Mouse (Mus musculus) CH12.LX (cell line): ENCODE results near the gene Vmn1r158. TPM values are rescaled to one million over a fixed set of nuclear protein-coding genes. Genes with fewer than 3 reads are reported as not detected.
"Not testable (repeated sequence)": the region's sequence is repeated elsewhere in the genome, so short reads cannot be mapped to it uniquely, and the experiment has no call there.

ENCODE experiments used
- DNase-seq: peaks from one replicate; pipeline ENCODE4 v3.0.0-alpha.2; 2013; ENCODE audit errors: extremely low read depth
- H3K27ac ChIP-seq: 2 replicates; pipeline ENCODE4 v1.5.1; 2012; ENCODE audit warnings: low read depth, mild to moderate bottlenecking, control low read depth, moderate library complexity; ENCODE audit not compliant: insufficient read depth
- H3K27me3 ChIP-seq: replicated peaks from 2 replicates; pipeline ENCODE3; 2012; ENCODE audit warnings: inconsistent platforms
- H3K36me3 ChIP-seq, 2 experiments: replicated peaks in 1 of 2; 2 replicates each; pipeline versions ENCODE3 to v1.6.1; 2012; ENCODE audit warnings: inconsistent platforms in 1 of 2, low read length in 1 of 2, mild to moderate bottlenecking in 1 of 2, mixed read lengths in 1 of 2, moderate library complexity in 1 of 2; ENCODE audit not compliant: control insufficient read depth in 1 of 2, insufficient read depth in 1 of 2
- H3K4me1 ChIP-seq, 2 experiments: 2 replicates each; pipeline ENCODE4 v1.6.1; 2012; ENCODE audit warnings: inconsistent platforms in 1 of 2, moderate library complexity in 1 of 2; ENCODE audit not compliant: insufficient read depth in 2 of 2, control insufficient read depth in 1 of 2
- H3K4me2 ChIP-seq: 2 replicates; pipeline ENCODE4 v1.6.1; 2012; ENCODE audit warnings: low read depth, mild to moderate bottlenecking, control low read depth; ENCODE audit not compliant: poor library complexity, insufficient read depth, severe bottlenecking
- H3K4me3 ChIP-seq, 3 experiments: fragments of 150-350 bp in 1 of 3; sonication (generic) in 1 of 3; replicated peaks in 1 of 3; 2 replicates each; pipeline versions ENCODE3 to v1.5.1; 2011 to 2012; ENCODE audit warnings: low read depth in 2 of 3, low read length in 2 of 3, mild to moderate bottlenecking in 2 of 3, moderate library complexity in 2 of 3, control low read depth in 1 of 3, improper control_type of control experiment in 1 of 3, inconsistent platforms in 1 of 3, mixed read lengths in 1 of 3; ENCODE audit not compliant: poor library complexity in 1 of 3
- H3K79me2 ChIP-seq: replicated peaks from 2 replicates; pipeline ENCODE4 v1.6.1; 2012; ENCODE audit warnings: mild to moderate bottlenecking, moderate library complexity; ENCODE audit not compliant: control insufficient read depth, poor library complexity, insufficient read depth, severe bottlenecking; ENCODE audit errors: extremely low read depth
- H3K9ac ChIP-seq: 2 replicates; pipeline ENCODE4 v1.6.1; 2012; ENCODE audit warnings: low read depth, mild to moderate bottlenecking, control low read depth, moderate library complexity; ENCODE audit not compliant: insufficient read depth
- H3K9me3 ChIP-seq: replicated peaks from 2 replicates; pipeline ENCODE3; 2012; ENCODE audit warnings: low read length, inconsistent platforms, mixed read lengths
- dilution Hi-C: fragments of 300-500 bp; cut with MboI; formaldehyde crosslinking; loops from 2 replicates; pipeline ENCODE4 v1.14.3; 2020; ENCODE audit warnings: low sequenced_read_pairs; ENCODE audit not compliant: extremely low pct_unique_long_range_greater_than_20kb, extremely low pct_ligation_motif_present
- in situ Hi-C: fragments of 300-500 bp; cut with MboI; formaldehyde crosslinking; loops from 3 replicates; pipeline ENCODE4 v1.14.3; 2019; ENCODE audit warnings: low sequenced_read_pairs, low pct_ligation_motif_present, low pct_unique_long_range_greater_than_20kb, mixed read lengths
- polyA plus RNA-seq: library from polyadenylated mRNA; unstranded; fragments of >175 nt; gene quantifications from 2 replicates; pipeline ENCODE4 v1.2.1, GENCODE M21; 2012; ENCODE audit warnings: low read depth; ENCODE audit not compliant: insufficient read length
- total RNA-seq, 2 experiments: library from RNA; depleted of rRNA; stranded (reverse); fragments of 300-350 nt in 1 of 2; fragments of >200 nt in 1 of 2; gene quantifications; 2 replicates each; pipeline ENCODE4 v1.2.3; 2012 to 2014

Vmn1r158 gene
- total RNA-seq (2012; rRNA removed) (not detected in 2 replicates), total RNA-seq (2014; rRNA removed) (not detected in 2 replicates), polyA plus RNA-seq (not detected in 2 replicates)

- DNase-seq, H3K27me3 ChIP-seq, H3K4me2 ChIP-seq, H3K27ac ChIP-seq, H3K4me1 ChIP-seq, H3K36me3 ChIP-seq, H3K79me2 ChIP-seq, dilution Hi-C loops, H3K9ac ChIP-seq, H3K9me3 ChIP-seq, H3K4me3 ChIP-seq, in situ Hi-C loops: not testable (repeated sequence)
Measured at GRCm38 (mm10) chr7:22790682-22791081, at the start of gene Vmn1r158. Vmn1r158 (minus strand) TSS chr7:22790782.

GRCm38 (mm10) chr7:22775981-22776380 is 14.6 kb downstream of the Vmn1r158 start:
- H3K4me2 ChIP-seq, H3K79me2 ChIP-seq, H3K36me3 ChIP-seq, in situ Hi-C loops, DNase-seq, H3K9me3 ChIP-seq, H3K9ac ChIP-seq, dilution Hi-C loops, H3K27ac ChIP-seq, H3K27me3 ChIP-seq, H3K4me1 ChIP-seq, H3K4me3 ChIP-seq: not testable (repeated sequence)

GRCm38 (mm10) chr7:22761397-22761796 is 29.2 kb downstream of the Vmn1r158 start, which contains the start of gene Vmn1r157:
Vmn1r157 (plus strand) TSS chr7:22761697.
- H3K4me1 ChIP-seq, H3K27me3 ChIP-seq, dilution Hi-C loops, H3K79me2 ChIP-seq, H3K9me3 ChIP-seq, H3K9ac ChIP-seq, H3K4me2 ChIP-seq, H3K4me3 ChIP-seq, in situ Hi-C loops, H3K36me3 ChIP-seq, H3K27ac ChIP-seq, DNase-seq: not testable (repeated sequence)

Other genes starting within 250 kb of the Vmn1r158 start
- not detected in 2 replicates for gene Gm4201, start 225.4 kb downstream of the Vmn1r158 start, total RNA-seq (2012; rRNA removed)
- not detected in 2 replicates for gene Gm4201, start 225.4 kb downstream of the Vmn1r158 start, total RNA-seq (2014; rRNA removed)
- not detected in 2 replicates for gene Gm4201, start 225.4 kb downstream of the Vmn1r158 start, polyA plus RNA-seq
- gene Gm4565, start 202.7 kb downstream of the Vmn1r158 start, total RNA-seq (2012; rRNA removed): not detected in 2 replicates
- not detected in 2 replicates for gene Gm4565, start 202.7 kb downstream of the Vmn1r158 start, total RNA-seq (2014; rRNA removed)
- not detected in 2 replicates for gene Gm4565, start 202.7 kb downstream of the Vmn1r158 start, polyA plus RNA-seq
- not detected in 2 replicates for gene Vmn1r155, start 132.8 kb downstream of the Vmn1r158 start, total RNA-seq (2012; rRNA removed)
- gene Vmn1r155, start 132.8 kb downstream of the Vmn1r158 start, total RNA-seq (2014; rRNA removed): not detected in 2 replicates
- not detected in 2 replicates for gene Vmn1r155, start 132.8 kb downstream of the Vmn1r158 start, polyA plus RNA-seq
- gene Gm8693, start 98.5 kb downstream of the Vmn1r158 start, total RNA-seq (2012; rRNA removed): not detected in 2 replicates
- not detected in 2 replicates for gene Gm8693, start 98.5 kb downstream of the Vmn1r158 start, total RNA-seq (2014; rRNA removed)
- not detected in 2 replicates for gene Gm8693, start 98.5 kb downstream of the Vmn1r158 start, polyA plus RNA-seq
- not detected in 2 replicates for gene Gm4567, start 71.1 kb downstream of the Vmn1r158 start, total RNA-seq (2012; rRNA removed)
- gene Gm4567, start 71.1 kb downstream of the Vmn1r158 start, total RNA-seq (2014; rRNA removed): not detected in 2 replicates
- gene Gm4567, start 71.1 kb downstream of the Vmn1r158 start, polyA plus RNA-seq: not detected in 2 replicates
- not detected in 2 replicates for gene Vmn1r157, start 29.1 kb downstream of the Vmn1r158 start, total RNA-seq (2012; rRNA removed)
- gene Vmn1r157, start 29.1 kb downstream of the Vmn1r158 start, total RNA-seq (2014; rRNA removed): not detected in 2 replicates
- not detected in 2 replicates for gene Vmn1r157, start 29.1 kb downstream of the Vmn1r158 start, polyA plus RNA-seq
- gene Vmn1r159, start 52.8 kb upstream of the Vmn1r158 start, total RNA-seq (2012; rRNA removed): not detected in 2 replicates
- not detected in 2 replicates for gene Vmn1r159, start 52.8 kb upstream of the Vmn1r158 start, total RNA-seq (2014; rRNA removed)
- gene Vmn1r159, start 52.8 kb upstream of the Vmn1r158 start, polyA plus RNA-seq: not detected in 2 replicates
- not detected in 2 replicates for gene Vmn1r160, start 80.4 kb upstream of the Vmn1r158 start, total RNA-seq (2012; rRNA removed)
- not detected in 2 replicates for gene Vmn1r160, start 80.4 kb upstream of the Vmn1r158 start, total RNA-seq (2014; rRNA removed)
- not detected in 2 replicates for gene Vmn1r160, start 80.4 kb upstream of the Vmn1r158 start, polyA plus RNA-seq
- not detected in 2 replicates for gene Gm4214, start 193.9 kb upstream of the Vmn1r158 start, total RNA-seq (2012; rRNA removed)
- gene Gm4214, start 193.9 kb upstream of the Vmn1r158 start, total RNA-seq (2014; rRNA removed): not detected in 2 replicates
- not detected in 2 replicates for gene Gm4214, start 193.9 kb upstream of the Vmn1r158 start, polyA plus RNA-seq
- gene Gm4216, start 229.1 kb upstream of the Vmn1r158 start, total RNA-seq (2012; rRNA removed): not detected in 2 replicates
- gene Gm4216, start 229.1 kb upstream of the Vmn1r158 start, total RNA-seq (2014; rRNA removed): not detected in 2 replicates
- gene Gm4216, start 229.1 kb upstream of the Vmn1r158 start, polyA plus RNA-seq: not detected in 2 replicates